Mouse (Mus musculus) kidney, embryonic 15.5 days (tissue): ENCODE results near the gene Herc3. TPM values are rescaled to one million over a fixed set of nuclear protein-coding genes. Genes with fewer than 3 reads are reported as not detected.
"Not testable (repeated sequence)": the region's sequence is repeated elsewhere in the genome, so short reads cannot be mapped to it uniquely, and the experiment has no call there.

Source experiments
- ATAC-seq: fragments of 200-750 bp; cut with Nextera tagmentation; replicated peaks from 2 replicates; pipeline ENCODE4 v1.8.0; 2017; ENCODE audit warnings: moderate TSS enrichment; ENCODE audit not compliant: low FRiP score
- H3K27ac ChIP-seq: fragments of 300-500 bp; sonication (generic); 2 replicates; pipeline ENCODE4 v1.5.1; 2015; ENCODE audit warnings: mild to moderate bottlenecking, inconsistent platforms
- H3K27me3 ChIP-seq: fragments of 300-500 bp; sonication (generic); 2 replicates; pipeline ENCODE4 v1.6.1; 2015; ENCODE audit warnings: inconsistent platforms
- H3K36me3 ChIP-seq: fragments of 300-500 bp; sonication (generic); 2 replicates; pipeline ENCODE4 v1.6.1; 2015; ENCODE audit warnings: inconsistent platforms
- H3K4me1 ChIP-seq: fragments of 300-500 bp; sonication (generic); 2 replicates; pipeline ENCODE4 v1.6.1; 2015; ENCODE audit warnings: inconsistent platforms
- H3K4me2 ChIP-seq: fragments of 300-500 bp; sonication (generic); 2 replicates; pipeline ENCODE4 v1.6.1; 2015; ENCODE audit warnings: moderate library complexity, mild to moderate bottlenecking, inconsistent platforms
- H3K4me3 ChIP-seq: fragments of 300-500 bp; sonication (generic); replicated peaks from 2 replicates; pipeline ENCODE4 v1.5.1; 2015; ENCODE audit warnings: mild to moderate bottlenecking, inconsistent platforms
- H3K9ac ChIP-seq: fragments of 300-500 bp; sonication (generic); 2 replicates; pipeline ENCODE4 v1.6.1; 2015; ENCODE audit warnings: mild to moderate bottlenecking, inconsistent platforms
- H3K9me3 ChIP-seq: fragments of 300-500 bp; sonication (generic); replicated peaks from 2 replicates; pipeline ENCODE4 v1.6.1; 2016; ENCODE audit warnings: inconsistent platforms
- WGBS: fragments of 180-500 bp; shearing (Covaris S2); methylation state at CpG from one replicate; pipeline ENCODE4 v1.1.7; 2015; ENCODE audit warnings: mixed read lengths; 5-methylcytosine and 5-hydroxymethylcytosine counted together
- polyA plus RNA-seq: library from polyadenylated mRNA; unstranded; fragments of >200 nt; fragmentation: Nextera tagmentation; extraction: Ambion mirVana; gene quantifications from 2 replicates; pipeline ENCODE4 v1.2.1, GENCODE M21; 2015

The Herc3 gene
- polyA plus RNA-seq, 1 experiment from 2014 or later: 10.2 TPM

GRCm38 (mm10) chr6:58863631-58864235, 32.5 kb downstream of the Herc3 start:
- Histone ChIP-seq H3K27ac (no peak overlapping the region), H3K9me3 (no peaks in the 10 kb centered on the region), H3K4me1 (no peaks in the 10 kb centered on the region), H3K27me3 (no peaks in the 10 kb centered on the region), H3K4me3 (no peak overlapping the region), H3K9ac (no peak overlapping the region), H3K36me3 (peaks cover 3% of the 10 kb centered on the region; the same call in 1 of the 2 replicates), H3K4me2 (no peak overlapping the region)
- WGBS: 89% methylated on average over 4 of the region's 4 CpGs
- no peak for ATAC-seq

GRCm38 (mm10) chr6:58867858-58868257, 36.6 kb downstream of the Herc3 start:
- H3K9ac ChIP-seq, H3K36me3 ChIP-seq, H3K4me2 ChIP-seq, H3K4me3 ChIP-seq, H3K27ac ChIP-seq, ATAC-seq, H3K9me3 ChIP-seq, H3K4me1 ChIP-seq, H3K27me3 ChIP-seq: not testable (repeated sequence)
- 95% methylated on average over 6 of the region's 6 CpGs for WGBS

- Histone ChIP-seq H3K4me1 (no peaks in the 10 kb centered on the region), H3K27me3 (no peaks in the 10 kb centered on the region), H3K4me2 (no peak overlapping the region), H3K27ac (no peak overlapping the region), H3K4me3 (no peak overlapping the region), H3K36me3 (no peaks in the 10 kb centered on the region; the same call in 1 of the 2 replicates), H3K9ac (no peak overlapping the region), H3K9me3 (no peaks in the 10 kb centered on the region)
- 80% methylated on average over 4 of the region's 4 CpGs for WGBS
- no peak; the same call in 1 of the 2 replicates for ATAC-seq
These were observed 48.3 kb downstream of the Herc3 start for GRCm38 (mm10) chr6:58879572-58879971.

- Histone ChIP-seq H3K4me2 (no peak overlapping the region), H3K9me3 (no peaks in the 10 kb centered on the region), H3K27me3 (no peaks in the 10 kb centered on the region), H3K4me3 (no peak overlapping the region), H3K27ac (no peak overlapping the region), H3K4me1 (no peaks in the 10 kb centered on the region), H3K9ac (no peak overlapping the region), H3K36me3 (no peaks in the 10 kb centered on the region)
- WGBS: 90% methylated on average over 9 of the region's 9 CpGs
- no peak for ATAC-seq
These were observed 48.7 kb downstream of the Herc3 start for GRCm38 (mm10) chr6:58879987-58880386.

GRCm38 (mm10) chr6:58880861-58881260, 49.6 kb downstream of the Herc3 start:
- no peak overlapping the region for H3K27ac ChIP-seq
- no peaks in the 10 kb centered on the region for H3K27me3 ChIP-seq
- no peaks in the 10 kb centered on the region for H3K36me3 ChIP-seq
- H3K4me1 ChIP-seq: no peaks in the 10 kb centered on the region
- no peaks in the 10 kb centered on the region for H3K9me3 ChIP-seq
- 86% methylated on average over 5 of the region's 5 CpGs for WGBS
- no peak overlapping the region for H3K4me3 ChIP-seq
- no peak for ATAC-seq
- no peak overlapping the region for H3K4me2 ChIP-seq
- no peak overlapping the region for H3K9ac ChIP-seq

GRCm38 (mm10) chr6:58881363-58881762, 50.1 kb downstream of the Herc3 start:
- Histone ChIP-seq H3K27ac (no peak overlapping the region), H3K4me3 (no peak overlapping the region), H3K4me2 (no peak overlapping the region), H3K36me3 (no peaks in the 10 kb centered on the region), H3K9ac (no peak overlapping the region), H3K27me3 (no peaks in the 10 kb centered on the region), H3K4me1 (no peaks in the 10 kb centered on the region), H3K9me3 (no peaks in the 10 kb centered on the region)
- no peak for ATAC-seq
- WGBS: 92% methylated on average over 3 of the region's 3 CpGs

GRCm38 (mm10) chr6:58882271-58882670, 51.0 kb downstream of the Herc3 start:
- H3K9me3 ChIP-seq: no peaks in the 10 kb centered on the region
- H3K4me1 ChIP-seq: no peaks in the 10 kb centered on the region
- no peak overlapping the region for H3K4me3 ChIP-seq
- 72% methylated on average over 6 of the region's 6 CpGs for WGBS
- H3K9ac ChIP-seq: no peak overlapping the region
- no peaks in the 10 kb centered on the region for H3K27me3 ChIP-seq
- ATAC-seq: no peak
- H3K4me2 ChIP-seq: no peak overlapping the region
- H3K36me3 ChIP-seq: no peaks in the 10 kb centered on the region
- no peak overlapping the region for H3K27ac ChIP-seq

GRCm38 (mm10) chr6:58889917-58890316, 58.7 kb downstream of the Herc3 start:
- no peaks in the 10 kb centered on the region for H3K9me3 ChIP-seq
- no peaks in the 10 kb centered on the region for H3K4me1 ChIP-seq
- no peak overlapping the region for H3K4me2 ChIP-seq
- no peak overlapping the region for H3K27ac ChIP-seq
- 86% methylated on average over 3 of the region's 3 CpGs for WGBS
- no peak for ATAC-seq
- no peak overlapping the region for H3K4me3 ChIP-seq
- H3K27me3 ChIP-seq: no peaks in the 10 kb centered on the region
- H3K36me3 ChIP-seq: peaks cover 10% of the 10 kb centered on the region
- no peak overlapping the region for H3K9ac ChIP-seq

GRCm38 (mm10) chr6:58893307-58893706, 62.0 kb downstream of the Herc3 start:
- 88% methylated on average over 6 of the region's 6 CpGs for WGBS
- Histone ChIP-seq H3K4me3 (no peak overlapping the region), H3K27ac (no peak overlapping the region), H3K27me3 (no peaks in the 10 kb centered on the region), H3K9me3 (no peaks in the 10 kb centered on the region), H3K4me2 (no peak overlapping the region), H3K9ac (no peak overlapping the region), H3K36me3 (peaks cover 10% of the 10 kb centered on the region), H3K4me1 (no peaks in the 10 kb centered on the region)
- ATAC-seq: no peak

GRCm38 (mm10) chr6:58894994-58895393, 63.7 kb downstream of the Herc3 start:
- Histone ChIP-seq H3K27me3 (no peaks in the 10 kb centered on the region), H3K4me2 (no peak overlapping the region), H3K36me3 (peaks cover 5% of the 10 kb centered on the region; the same call in 1 of the 2 replicates), H3K4me3 (no peak overlapping the region), H3K27ac (no peak overlapping the region), H3K4me1 (no peaks in the 10 kb centered on the region), H3K9me3 (no peaks in the 10 kb centered on the region), H3K9ac (no peak overlapping the region)
- WGBS: 76% methylated on average over 4 of the region's 4 CpGs
- ATAC-seq: no peak

- Histone ChIP-seq H3K27ac (no peak overlapping the region), H3K9ac (no peak overlapping the region), H3K9me3 (no peaks in the 10 kb centered on the region), H3K4me1 (no peaks in the 10 kb centered on the region), H3K27me3 (no peaks in the 10 kb centered on the region), H3K36me3 (no peaks in the 10 kb centered on the region), H3K4me3 (no peak overlapping the region), H3K4me2 (no peak overlapping the region)
- ATAC-seq: no peak
- 86% methylated on average over 3 of the region's 3 CpGs for WGBS
These were observed 65.4 kb downstream of the Herc3 start for GRCm38 (mm10) chr6:58896648-58897047.

- H3K27me3 ChIP-seq: no peaks in the 10 kb centered on the region
- WGBS: 90% methylated on average over 3 of the region's 3 CpGs
- H3K9ac ChIP-seq: no peak overlapping the region
- H3K4me2 ChIP-seq: no peak overlapping the region
- H3K4me3 ChIP-seq: no peak overlapping the region
- no peaks in the 10 kb centered on the region for H3K9me3 ChIP-seq
- ATAC-seq: no peak
- no peaks in the 10 kb centered on the region for H3K4me1 ChIP-seq
- no peak overlapping the region for H3K27ac ChIP-seq
- H3K36me3 ChIP-seq: no peaks in the 10 kb centered on the region
These were observed 67.8 kb downstream of the Herc3 start for GRCm38 (mm10) chr6:58899076-58899475.

GRCm38 (mm10) chr6:58900536-58900935, 69.3 kb downstream of the Herc3 start:
- no peak for ATAC-seq
- 80% methylated on average over 7 of the region's 7 CpGs for WGBS

More at GRCm38 (mm10) chr6:58900536-58900935, 69.3 kb downstream of the Herc3 start:
- no peaks in the 10 kb centered on the region for H3K9me3 ChIP-seq
- no peak overlapping the region for H3K4me2 ChIP-seq
- no peaks in the 10 kb centered on the region for H3K27me3 ChIP-seq
- H3K4me3 ChIP-seq: no peak overlapping the region
- H3K27ac ChIP-seq: no peak overlapping the region
- H3K4me1 ChIP-seq: no peaks in the 10 kb centered on the region
- no peaks in the 10 kb centered on the region for H3K36me3 ChIP-seq
- H3K9ac ChIP-seq: no peak overlapping the region
